Mouse (Mus musculus) Patski (cell line): Measurements from ENCODE around the gene Olfr141. TPM values are rescaled to one million over a fixed set of nuclear protein-coding genes. Genes with fewer than 3 reads are reported as not detected.

ENCODE experiments used
- ATAC-seq: fragments of 100-300 bp; one replicate; pipeline ENCODE4 v1.8.0; 2021
- CTCF ChIA-PET: fragments of 350-600 bp; sonication (Branson Sonifier 250); formaldehyde crosslinking; loops from one replicate; lab custom pipeline; 2022; ENCODE audit warnings: inconsistent platforms; lab: Charles Lee
- POLR2A ChIA-PET: fragments of 350-600 bp; sonication (Branson Sonifier 250); formaldehyde crosslinking; loops from one replicate; lab custom pipeline; 2022; ENCODE audit warnings: antibody characterized with exemption, inconsistent platforms; lab: Charles Lee
- DNase-seq: peaks from one replicate; pipeline ENCODE4 v3.0.0-alpha.2; 2011; ENCODE audit warnings: low read depth, low spot score
- H3K27me3 ChIP-seq: fragments of 371-371 bp; one replicate; pipeline ENCODE4 v1.5.1; 2021
- CTCF ChIP-seq: fragments of 100-300 bp; IDR thresholded peaks from one replicate; pipeline ENCODE4 v1.5.1; 2021
- in situ Hi-C: fragments of 300-500 bp; cut with MboI; formaldehyde crosslinking; loops from 3 replicates; pipeline ENCODE4 v1.11.1; 2018; ENCODE audit warnings: low pct_unique_long_range_greater_than_20kb, mixed read lengths
- polyA plus RNA-seq: library from polyadenylated mRNA; unstranded; gene quantifications from one replicate; pipeline ENCODE4 v1.2.3, GENCODE M21; 2021

Olfr141 gene
- polyA plus RNA-seq: not detected

GRCm38 (mm10) chr2:86809918-86810317 lies at the start of gene Olfr141:
Gene Olfr141 (minus strand): TSS chr2:86810018.
- in situ Hi-C loops: no loop called here
- no peaks in the 10 kb centered on the region for H3K27me3 ChIP-seq
- DNase-seq: no peak
- POLR2A ChIA-PET: no interaction called here
- TF ChIP-seq CTCF: no peak
- ATAC-seq: no peak
- CTCF ChIA-PET: no interaction called here

GRCm38 (mm10) chr2:86851596-86851995 lies 41.8 kb upstream of the Olfr141 start, which contains the start of gene Olfr1095:
Gene Olfr1095 (minus strand): TSS chr2:86851696.
- ATAC-seq: no peak
- in situ Hi-C loops: no loop called here

GRCm38 (mm10) chr2:86824363-86824762 lies 14.5 kb upstream of the Olfr141 start, which contains the start of gene Olfr1094:
Gene Olfr1094 (plus strand): TSS chr2:86824663.
- in situ Hi-C loops: no loop called here
- no peaks in the 10 kb centered on the region for H3K27me3 ChIP-seq
- POLR2A ChIA-PET: no interaction called here
- DNase-seq: no peak
- no peak for ATAC-seq
- CTCF ChIA-PET: no interaction called here
- TF ChIP-seq CTCF: no peak

More at GRCm38 (mm10) chr2:86851596-86851995, 41.8 kb upstream of the Olfr141 start, which contains the start of gene Olfr1095:
- DNase-seq: no peak
- ChIA-PET CTCF (no interaction called here), POLR2A (no interaction called here)
- H3K27me3 ChIP-seq: no peaks in the 10 kb centered on the region
- TF ChIP-seq CTCF: no peak

GRCm38 (mm10) chr2:86782179-86782578 lies 27.6 kb downstream of the Olfr141 start, which contains the start of gene Olfr1093:
Gene Olfr1093 (plus strand): TSS chr2:86782479.
- no peak for ATAC-seq
- no peak for TF ChIP-seq CTCF
- ChIA-PET POLR2A (no interaction called here), CTCF (no interaction called here)
- no peaks in the 10 kb centered on the region for H3K27me3 ChIP-seq
- DNase-seq: no peak
- in situ Hi-C loops: no loop called here

GRCm38 (mm10) chr2:86761050-86761449 lies 48.8 kb downstream of the Olfr141 start:
- in situ Hi-C loops: no loop called here
- TF ChIP-seq CTCF: no peak
- ChIA-PET POLR2A (no interaction called here), CTCF (no interaction called here)
- no peak for ATAC-seq
- no peak for DNase-seq
- H3K27me3 ChIP-seq: no peaks in the 10 kb centered on the region

GRCm38 (mm10) chr2:86758893-86759292 lies 50.9 kb downstream of the Olfr141 start, which contains the start of gene Olfr1090:
Gene Olfr1090 (minus strand): TSS chr2:86758993.
- DNase-seq (no peak), ATAC-seq (no peak)
- ChIA-PET CTCF (no interaction called here), POLR2A (no interaction called here)
- no peaks in the 10 kb centered on the region for H3K27me3 ChIP-seq
- no peak for TF ChIP-seq CTCF
- in situ Hi-C loops: no loop called here

Other genes with a start within 250 kb of the Olfr141 start
- not detected for gene Olfr1082, start 211.1 kb downstream of the Olfr141 start, polyA plus RNA-seq
- not detected for gene Olfr1084, start 170.3 kb downstream of the Olfr141 start, polyA plus RNA-seq
- not detected for gene Olfr1085, start 148.0 kb downstream of the Olfr141 start, polyA plus RNA-seq
- not detected for gene Olfr1086, start 129.9 kb downstream of the Olfr141 start, polyA plus RNA-seq
- not detected for gene Olfr1087, start 111.6 kb downstream of the Olfr141 start, polyA plus RNA-seq
- not detected for gene Olfr1089, start 76.3 kb downstream of the Olfr141 start, polyA plus RNA-seq
- gene Olfr1090, start 51.0 kb downstream of the Olfr141 start, polyA plus RNA-seq: not detected
- gene Olfr1093, start 27.5 kb downstream of the Olfr141 start, polyA plus RNA-seq: not detected
- not detected for gene Olfr1094, start 14.6 kb upstream of the Olfr141 start, polyA plus RNA-seq
- not detected for gene Olfr1095, start 41.7 kb upstream of the Olfr141 start, polyA plus RNA-seq
- gene Gm13723, start 64.8 kb upstream of the Olfr141 start, polyA plus RNA-seq: not detected
- gene Olfr1097, start 82.2 kb upstream of the Olfr141 start, polyA plus RNA-seq: not detected
- gene Olfr1098, start 114.5 kb upstream of the Olfr141 start, polyA plus RNA-seq: not detected
- gene Olfr1099, start 150.7 kb upstream of the Olfr141 start, polyA plus RNA-seq: not detected
- gene Olfr1100, start 169.9 kb upstream of the Olfr141 start, polyA plus RNA-seq: not detected
- gene Olfr1101, start 181.2 kb upstream of the Olfr141 start, polyA plus RNA-seq: not detected
- gene Olfr1102, start 188.4 kb upstream of the Olfr141 start, polyA plus RNA-seq: not detected
- not detected for gene Olfr1104, start 217.1 kb upstream of the Olfr141 start, polyA plus RNA-seq
- not detected for gene Olfr1105, start 226.5 kb upstream of the Olfr141 start, polyA plus RNA-seq
- gene Olfr1106, start 242.3 kb upstream of the Olfr141 start, polyA plus RNA-seq: not detected